Mouse (Mus musculus): ENCODE results near the gene Tspan18. TPM values are rescaled to one million over a fixed set of nuclear protein-coding genes. Genes with fewer than 3 reads are reported as not detected.

Tspan18 gene
- total RNA-seq, 2 experiments from 2014 or later: 39.1 to 40.2 TPM

DNA sequence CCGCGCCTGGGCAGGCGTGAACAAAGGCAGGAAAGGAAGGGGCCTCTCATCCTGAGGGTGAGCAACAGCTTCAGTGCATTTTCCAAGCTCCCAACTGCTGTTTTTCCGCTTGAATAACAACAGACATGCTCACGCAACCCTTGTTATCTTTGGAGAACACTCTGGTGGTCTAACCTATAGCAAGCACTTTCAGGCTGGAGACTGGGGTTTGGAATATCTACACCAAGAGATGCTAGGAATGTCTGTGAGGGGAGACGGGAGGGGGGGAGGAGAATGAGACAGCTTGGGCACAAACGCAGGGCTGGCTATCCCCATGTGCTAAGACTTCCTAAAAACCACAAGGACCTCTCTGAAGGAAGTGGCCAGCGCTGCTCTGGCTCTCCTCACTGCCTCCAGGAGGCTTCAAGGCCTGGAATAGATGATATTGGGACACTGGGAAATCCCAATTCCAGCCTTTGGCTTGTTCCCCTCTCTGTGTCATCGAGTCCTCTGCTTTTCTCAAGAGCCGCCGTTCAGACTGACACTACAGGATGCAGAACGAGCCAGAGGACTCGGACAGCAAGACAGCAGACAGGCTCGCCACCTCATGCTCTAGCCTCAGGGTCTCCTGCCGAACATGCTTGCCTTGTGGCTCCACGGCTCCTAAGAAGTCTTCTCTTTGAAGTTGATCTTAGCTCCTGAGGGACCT lies 30.6 kb downstream of the Tspan18 start:
- no peak overlapping the region for H3K27ac ChIP-seq
- DNase-seq (ENCODE audit: low spot score in 2 of 2): no peak
- no peak overlapping the region for H3K4me3 ChIP-seq
- TF ChIP-seq CTCF (conservative IDR thresholded peaks at IDR 0.05): no peak

DNA sequence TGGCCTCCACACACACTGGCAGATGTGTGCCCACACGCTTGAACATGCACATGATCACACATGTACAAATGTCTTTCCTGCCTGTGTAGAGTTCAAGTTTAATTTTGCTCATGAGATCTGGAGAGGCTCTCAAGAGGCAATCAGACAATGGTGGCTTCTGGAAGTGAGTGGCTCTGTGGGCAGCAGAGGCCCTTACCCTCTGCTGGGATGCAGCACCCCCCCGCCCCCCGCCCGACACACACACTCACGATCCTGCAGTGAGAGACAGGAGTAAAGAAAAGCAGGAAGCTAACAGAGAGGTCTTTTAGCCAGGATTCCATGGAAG lies 31.1 kb downstream of the Tspan18 start:
- H3K4me3 ChIP-seq: no peak overlapping the region
- TF ChIP-seq CTCF (conservative IDR thresholded peaks at IDR 0.05): no peak
- DNase-seq (ENCODE audit: low spot score in 2 of 2): no peak
- no peak overlapping the region for H3K27ac ChIP-seq

DNA sequence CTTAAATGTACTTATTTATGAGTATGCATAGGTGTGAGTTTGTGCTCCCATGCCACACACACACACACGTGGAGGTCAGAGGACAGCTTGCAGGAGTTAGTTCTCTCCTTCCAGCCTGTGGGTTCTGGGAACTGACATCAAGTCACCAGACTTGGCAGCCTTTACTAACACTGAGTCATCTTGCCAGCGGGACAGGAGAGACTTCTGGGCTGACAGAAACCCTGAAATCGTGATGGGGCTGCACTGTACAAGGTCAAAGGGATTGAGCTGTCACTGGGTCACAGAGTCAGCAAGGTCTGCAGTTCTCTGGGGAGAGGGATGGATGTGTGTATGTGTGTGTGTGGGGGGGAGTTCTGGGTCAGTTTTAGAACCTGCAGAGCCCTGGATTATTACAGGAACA lies 36.6 kb downstream of the Tspan18 start:
- TF ChIP-seq CTCF (conservative IDR thresholded peaks at IDR 0.05): no peak
- Histone ChIP-seq H3K27ac (no peak overlapping the region), H3K4me3 (no peak overlapping the region)
- DNase-seq (ENCODE audit: low spot score in 2 of 2): no peak

DNA sequence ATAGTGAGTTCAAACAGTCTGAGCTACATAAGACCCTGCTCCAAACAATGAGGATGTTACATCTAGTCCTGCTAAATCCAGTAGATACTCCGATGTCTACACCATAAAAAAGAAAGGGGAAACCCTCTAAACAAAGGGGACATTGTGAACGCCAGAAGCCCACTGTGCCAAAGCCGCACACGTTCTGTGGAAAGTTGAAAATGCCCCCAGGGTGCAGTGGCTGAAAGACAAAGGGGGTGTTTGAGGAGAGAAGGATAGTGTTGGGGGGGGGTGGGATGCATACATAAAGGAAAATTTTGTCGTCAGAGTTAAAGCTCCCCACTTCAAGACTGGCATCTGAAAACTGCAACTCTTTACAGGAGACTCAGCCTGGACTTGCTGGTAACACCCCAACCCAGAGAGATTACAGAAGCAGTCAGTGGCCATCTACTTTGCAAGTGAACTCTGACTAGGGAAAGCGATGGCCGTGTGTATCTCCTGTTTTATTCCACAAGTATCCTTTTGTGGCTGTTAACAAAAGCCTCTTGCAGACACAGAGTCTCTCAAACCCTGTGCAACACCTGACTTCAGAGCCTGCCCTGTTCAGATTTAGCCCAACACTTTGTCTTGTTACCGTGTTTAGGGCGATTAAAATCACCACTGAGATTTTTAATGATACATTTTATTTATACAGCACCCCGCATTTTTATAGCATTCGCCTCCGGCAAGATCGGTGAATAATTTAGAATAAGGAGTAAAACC lies 42.9 kb downstream of the Tspan18 start:
- Histone ChIP-seq H3K4me3 (no peak overlapping the region), H3K27ac (no peak overlapping the region)
- no peak for DNase-seq (ENCODE audit: low spot score in 2 of 2)
- no peak for TF ChIP-seq CTCF (conservative IDR thresholded peaks at IDR 0.05)

DNA sequence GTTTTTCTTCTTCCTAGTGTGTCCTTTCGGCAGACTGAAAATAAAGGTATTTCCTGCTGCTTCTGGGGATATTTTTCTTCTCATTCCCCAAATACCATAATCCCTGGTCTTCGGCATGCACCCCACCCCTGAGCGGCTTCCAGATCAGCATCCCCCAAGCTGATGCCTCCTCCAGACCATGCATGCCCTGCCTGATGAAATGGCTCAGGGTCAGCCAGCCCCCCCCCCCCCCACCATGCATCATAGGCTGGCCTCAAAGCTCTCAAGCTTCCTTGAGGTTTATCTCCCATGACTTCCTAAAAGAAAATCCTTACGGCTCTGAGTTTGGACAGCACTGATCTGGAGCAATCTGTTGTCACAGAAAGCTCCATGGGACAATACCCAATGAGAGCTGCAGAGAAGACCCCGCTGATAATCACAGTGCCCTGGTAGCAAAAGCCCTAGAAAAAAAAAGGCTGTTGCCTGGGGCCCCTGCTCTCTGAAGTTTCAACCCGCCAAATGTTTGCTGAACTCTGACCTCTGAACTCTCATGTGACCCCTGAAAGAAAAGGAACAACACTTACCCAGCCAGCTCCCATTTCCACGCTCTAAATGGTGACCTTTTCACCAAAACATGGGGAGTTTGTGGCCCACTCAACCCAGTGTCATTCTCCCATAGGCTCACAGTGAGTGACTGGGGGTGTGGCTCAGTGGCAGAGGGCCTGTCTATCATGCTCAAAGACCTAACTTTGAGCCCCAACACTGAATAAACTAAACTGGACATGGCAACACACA lies 43.8 kb downstream of the Tspan18 start:
- H3K4me3 ChIP-seq: no peak overlapping the region
- H3K27ac ChIP-seq: no peak overlapping the region
- TF ChIP-seq CTCF (conservative IDR thresholded peaks at IDR 0.05): no peak
- DNase-seq (ENCODE audit: low spot score in 2 of 2): no peak

DNA sequence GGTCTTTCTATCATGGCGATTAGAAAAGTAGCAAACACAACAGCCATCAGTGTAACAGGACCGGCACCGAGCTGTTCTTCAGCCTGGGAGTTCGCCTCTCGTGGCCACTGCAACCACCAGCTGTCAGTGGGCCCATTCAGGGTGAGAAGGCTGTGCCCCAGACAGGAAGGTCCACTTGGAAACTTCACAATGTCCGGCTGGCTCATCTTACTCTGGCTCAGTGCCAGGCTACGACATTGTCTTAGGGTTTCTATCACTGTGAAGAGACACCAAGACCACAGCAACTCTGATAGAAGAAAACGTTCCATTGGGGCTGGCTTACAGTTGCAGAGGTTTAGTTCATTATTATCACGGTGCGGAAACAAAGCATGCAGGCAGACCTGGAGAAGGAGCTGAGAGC lies 45.1 kb downstream of the Tspan18 start:
- no peak overlapping the region for H3K4me3 ChIP-seq
- no peak for TF ChIP-seq CTCF (conservative IDR thresholded peaks at IDR 0.05)
- no peak overlapping the region for H3K27ac ChIP-seq
- no peak for DNase-seq (ENCODE audit: low spot score in 2 of 2)

DNA sequence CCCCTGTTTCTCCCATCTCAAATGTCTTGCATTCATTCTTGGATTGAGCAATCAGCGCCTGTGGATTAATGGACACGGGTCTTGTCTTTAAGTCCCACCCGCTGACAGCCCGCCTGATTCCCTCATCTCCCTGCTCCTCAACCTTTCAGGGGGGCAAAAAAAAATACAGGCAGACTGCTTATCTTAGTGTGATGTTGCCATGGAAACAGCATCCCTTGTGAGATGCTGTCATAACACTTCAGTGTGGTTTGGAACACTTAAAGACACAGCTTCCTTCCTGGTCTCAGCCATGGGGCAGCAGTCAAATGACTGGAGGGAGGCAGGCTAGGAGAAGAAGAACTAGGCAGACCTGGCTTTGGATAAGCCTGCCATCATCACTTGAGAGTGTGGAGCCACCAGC lies 47.0 kb downstream of the Tspan18 start:
- peak overlapping the region; percentile 55; the same call in 1 of the 2 replicates for H3K27ac ChIP-seq
- no peak for TF ChIP-seq CTCF (conservative IDR thresholded peaks at IDR 0.05)
- no peak overlapping the region for H3K4me3 ChIP-seq
- no peak for DNase-seq (ENCODE audit: low spot score in 2 of 2)

DNA sequence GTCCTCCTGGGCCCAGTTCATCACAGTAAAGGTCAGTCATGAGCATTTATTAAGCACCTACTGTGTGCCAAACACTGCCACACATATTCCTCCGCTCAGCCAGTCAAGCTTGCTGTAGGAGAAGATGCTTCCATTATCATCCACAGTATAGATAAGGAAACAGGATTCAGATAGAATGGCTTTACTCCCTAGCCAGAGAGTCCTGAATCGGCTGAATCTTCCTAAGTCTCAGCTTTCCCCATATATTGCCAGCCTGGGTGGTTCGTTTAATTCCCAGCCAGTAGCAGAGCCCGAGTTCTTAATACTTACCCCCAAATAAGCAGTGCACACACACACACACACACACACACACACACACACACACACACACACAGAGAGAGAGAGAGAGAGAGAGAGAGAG lies 47.6 kb downstream of the Tspan18 start:
- Histone ChIP-seq H3K4me3 (no peak overlapping the region), H3K27ac (no peak overlapping the region)
- no peak for TF ChIP-seq CTCF (conservative IDR thresholded peaks at IDR 0.05)
- DNase-seq (ENCODE audit: low spot score in 2 of 2): no peak

DNA sequence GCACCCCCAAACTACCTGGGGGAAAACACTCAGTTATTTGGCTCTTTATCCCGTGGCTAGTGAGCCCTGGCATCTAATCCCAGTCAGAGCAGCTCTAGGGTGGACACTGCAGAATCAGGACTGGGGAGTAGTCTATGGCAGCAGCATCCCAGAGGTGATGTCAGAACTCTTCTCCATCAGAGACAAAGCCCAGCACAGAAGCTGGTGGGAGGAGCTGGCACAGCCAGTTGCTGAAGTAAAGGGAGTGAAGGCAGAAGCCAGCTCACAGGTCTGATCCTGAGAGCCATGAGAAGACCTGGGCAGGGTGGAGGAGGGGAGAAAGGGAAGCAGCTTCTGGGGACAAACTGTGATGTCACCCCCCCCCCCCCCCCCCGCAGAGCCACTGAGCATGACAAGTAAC lies 48.0 kb downstream of the Tspan18 start:
- Histone ChIP-seq H3K4me3 (no peak overlapping the region), H3K27ac (no peak overlapping the region)
- no peak for TF ChIP-seq CTCF (conservative IDR thresholded peaks at IDR 0.05)
- DNase-seq (ENCODE audit: low spot score in 2 of 2): no peak

DNA sequence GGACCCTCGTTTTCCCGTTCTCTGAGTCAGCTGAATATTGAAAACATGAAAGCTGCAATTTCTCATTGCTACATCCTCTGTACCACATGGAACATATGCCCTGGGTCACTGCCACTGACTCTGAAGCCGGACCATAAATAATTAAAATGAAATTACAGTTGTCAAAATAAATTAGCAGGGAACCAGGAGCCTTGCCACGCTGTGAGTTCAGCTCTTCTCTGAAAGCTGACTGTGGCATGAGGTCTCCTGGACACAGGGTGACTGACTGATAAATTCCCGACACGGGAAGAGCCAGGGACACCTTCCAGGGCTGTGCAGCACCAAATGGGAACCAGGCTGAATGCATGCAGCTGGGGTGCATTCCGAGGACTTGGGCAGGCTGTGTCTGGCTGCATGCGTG lies 48.5 kb downstream of the Tspan18 start:
- Histone ChIP-seq H3K4me3 (no peak overlapping the region), H3K27ac (no peak overlapping the region)
- no peak for TF ChIP-seq CTCF (conservative IDR thresholded peaks at IDR 0.05)
- DNase-seq (ENCODE audit: low spot score in 2 of 2): no peak

DNA sequence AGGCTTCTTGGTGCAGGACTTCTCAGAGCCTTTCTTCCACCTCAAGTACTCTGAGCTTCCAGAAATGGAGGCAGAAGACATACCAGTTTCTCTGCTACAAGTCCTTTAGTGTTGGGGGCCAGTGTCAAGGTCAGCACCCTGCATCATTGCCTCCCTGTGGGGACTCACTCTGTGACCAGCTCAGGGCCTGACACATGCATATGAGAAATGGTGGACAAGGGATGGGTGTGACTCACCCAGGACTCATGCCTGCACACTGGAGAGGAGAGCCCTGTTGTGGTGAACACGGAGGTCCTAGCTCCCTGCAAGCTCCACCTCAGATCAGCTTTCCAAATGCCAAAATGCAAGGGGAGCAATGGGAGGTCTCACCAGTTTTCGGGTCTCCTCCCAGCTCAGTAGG lies 49.7 kb downstream of the Tspan18 start:
- TF ChIP-seq CTCF (conservative IDR thresholded peaks at IDR 0.05): no peak
- no peak overlapping the region for H3K4me3 ChIP-seq
- no peak overlapping the region for H3K27ac ChIP-seq
- no peak for DNase-seq (ENCODE audit: low spot score in 2 of 2)

DNA sequence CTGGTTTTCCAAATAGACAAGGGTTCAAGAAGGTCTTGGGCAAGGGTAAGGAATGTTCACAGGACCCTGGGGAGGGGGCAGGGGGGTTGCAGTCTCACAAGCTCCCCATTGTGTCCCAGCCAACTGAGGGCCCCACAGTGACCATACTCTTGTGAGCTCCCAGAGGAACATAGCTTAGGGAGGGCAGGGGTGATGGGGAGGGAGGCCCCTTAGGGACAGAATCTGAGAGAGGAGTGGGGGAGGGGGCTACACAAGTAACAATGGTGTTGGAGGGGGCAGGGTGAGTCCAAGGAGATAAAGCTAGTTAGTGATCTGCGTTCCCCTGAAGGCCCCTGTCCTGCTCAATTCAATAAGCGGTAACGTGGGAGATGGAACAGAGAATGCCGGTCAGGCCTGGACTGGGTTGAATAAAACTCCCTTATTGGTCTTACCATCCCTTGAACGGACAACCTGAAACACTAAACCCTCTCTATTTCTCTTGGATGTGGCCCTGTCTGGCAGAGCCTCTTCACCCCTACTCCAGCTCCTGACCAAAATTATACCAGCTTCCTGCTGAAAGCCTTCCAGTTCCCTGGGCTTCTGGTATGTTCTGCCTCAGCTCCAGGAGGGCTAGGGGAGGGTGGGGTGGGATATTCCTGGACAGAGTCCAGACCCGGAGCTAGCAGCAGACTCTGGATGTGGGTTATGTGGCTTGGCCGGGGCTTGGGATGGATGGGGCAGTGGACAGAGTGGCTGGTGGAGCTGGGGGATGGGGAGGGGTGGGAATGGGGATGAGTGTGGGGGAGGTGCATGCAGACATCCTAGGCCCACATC lies 50.6 kb downstream of the Tspan18 start:
- H3K27ac ChIP-seq: no peak overlapping the region
- no peak overlapping the region for H3K4me3 ChIP-seq
- TF ChIP-seq CTCF (conservative IDR thresholded peaks at IDR 0.05): no peak
- DNase-seq (ENCODE audit: low spot score in 2 of 2): no peak

DNA sequence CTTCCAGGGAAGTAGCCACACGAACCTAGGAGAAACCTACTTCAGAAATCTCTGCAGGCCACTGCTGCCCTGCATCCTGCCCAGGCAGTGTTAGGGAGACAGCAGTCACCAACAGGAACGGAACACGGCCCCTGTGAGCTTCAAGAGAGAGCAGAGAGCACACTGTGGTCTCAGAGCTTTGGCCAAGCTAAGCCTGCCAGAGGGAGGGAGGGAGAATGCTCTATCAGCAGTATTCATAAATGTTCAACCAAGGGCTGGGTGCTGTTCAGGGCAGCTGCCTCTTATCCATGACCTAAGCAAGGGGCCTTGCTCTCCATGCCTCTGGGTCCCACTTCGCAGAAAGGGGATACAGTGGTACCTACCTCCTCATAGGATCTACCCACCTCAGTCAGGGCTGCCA lies 51.7 kb downstream of the Tspan18 start:
- H3K27ac ChIP-seq: no peak overlapping the region
- DNase-seq (ENCODE audit: low spot score in 2 of 2): no peak
- H3K4me3 ChIP-seq: no peak overlapping the region
- TF ChIP-seq CTCF (conservative IDR thresholded peaks at IDR 0.05): no peak

Data from layer of hippocampus, adult 2 months (tissue).